Mouse (Mus musculus) macrophage (primary cell): Measurements from ENCODE around the gene Armc9. TPM values are rescaled to one million over a fixed set of nuclear protein-coding genes. Genes with fewer than 3 reads are reported as not detected.

Source experiments
- H3K27ac ChIP-seq: fragments of 350-480 bp; formaldehyde crosslinking; 2 replicates; pipeline ENCODE4 v1.9.0; 2021
- H3K36me3 ChIP-seq: fragments of 350-480 bp; formaldehyde crosslinking; 2 replicates; pipeline ENCODE4 v1.9.0; 2021; ENCODE audit errors: inconsistent target
- H3K4me3 ChIP-seq: fragments of 350-480 bp; formaldehyde crosslinking; 2 replicates; pipeline ENCODE4 v1.9.0; 2021; ENCODE audit errors: inconsistent target
- H3K79me2 ChIP-seq: fragments of 350-480 bp; formaldehyde crosslinking; 2 replicates; pipeline ENCODE4 v1.9.0; 2021; ENCODE audit errors: inconsistent target
- WGBS: methylation state at CpG from one replicate; pipeline ENCODE4 v1.1.7; 2026; ENCODE audit warnings: inconsistent platforms; ENCODE audit not compliant: missing documents; 5-methylcytosine and 5-hydroxymethylcytosine counted together
- polyA plus RNA-seq: library from polyadenylated mRNA; stranded (reverse); fragments of 250-400 nt; gene quantifications from 3 replicates; pipeline ENCODE4 v1.2.4, GENCODE M21; 2018; ENCODE audit warnings: inconsistent platforms

Gene Armc9
- polyA plus RNA-seq, 1 experiment from 2014 or later, result 3.2 TPM

- H3K36me3 ChIP-seq, result no peaks in the 10 kb centered on the region
- WGBS, result 93% methylated on average over 7 of the region's 8 CpGs
- no peak overlapping the region for H3K27ac ChIP-seq
- H3K4me3 ChIP-seq, result no peak overlapping the region
- no peaks in the 10 kb centered on the region for H3K79me2 ChIP-seq
Measured at GRCm38 (mm10) chr1:86257228-86257627, 102.6 kb downstream of the Armc9 start.

- Histone ChIP-seq H3K36me3 (no peaks in the 10 kb centered on the region), H3K4me3 (no peak overlapping the region), H3K79me2 (no peaks in the 10 kb centered on the region), H3K27ac (no peak overlapping the region)
- WGBS, result 62% methylated on average over 7 of the region's 7 CpGs
Measured at GRCm38 (mm10) chr1:86258171-86258824, 103.7 kb downstream of the Armc9 start.

GRCm38 (mm10) chr1:86263564-86264339, 109.2 kb downstream of the Armc9 start:
- no peak overlapping the region; the same call in 1 of the 2 replicates for H3K4me3 ChIP-seq
- WGBS, result 13% methylated on average over 7 of the region's 7 CpGs

GRCm38 (mm10) chr1:86265060-86265459, 110.5 kb downstream of the Armc9 start:
- no peaks in the 10 kb centered on the region for H3K79me2 ChIP-seq
- WGBS, result 50% methylated on average over 3 of the region's 3 CpGs
- no peaks in the 10 kb centered on the region for H3K36me3 ChIP-seq
- H3K4me3 ChIP-seq, result no peak overlapping the region
- peak overlapping the region; percentile 97 for H3K27ac ChIP-seq

More at GRCm38 (mm10) chr1:86263564-86264339, 109.2 kb downstream of the Armc9 start:
- no peaks in the 10 kb centered on the region for H3K79me2 ChIP-seq
- no peaks in the 10 kb centered on the region for H3K36me3 ChIP-seq
- peak overlapping the region; percentile 97 for H3K27ac ChIP-seq

- Histone ChIP-seq H3K79me2 (no peaks in the 10 kb centered on the region), H3K27ac (no peak overlapping the region), H3K36me3 (no peaks in the 10 kb centered on the region), H3K4me3 (no peak overlapping the region)
- 85% methylated on average over 9 of the region's 9 CpGs for WGBS
Measured at GRCm38 (mm10) chr1:86268492-86269189, 114.1 kb downstream of the Armc9 start.

GRCm38 (mm10) chr1:86269190-86269508, 114.6 kb downstream of the Armc9 start:
- WGBS, result 45% methylated on average over 4 of the region's 4 CpGs
- no peaks in the 10 kb centered on the region for H3K36me3 ChIP-seq
- no peak overlapping the region for H3K4me3 ChIP-seq
- H3K27ac ChIP-seq, result no peak overlapping the region
- H3K79me2 ChIP-seq, result no peaks in the 10 kb centered on the region

- no peaks in the 10 kb centered on the region for H3K79me2 ChIP-seq
- no peaks in the 10 kb centered on the region for H3K36me3 ChIP-seq
- H3K4me3 ChIP-seq, result no peak overlapping the region
- H3K27ac ChIP-seq, result no peak overlapping the region
- WGBS, result 94% methylated on average over 6 of the region's 6 CpGs
Measured at GRCm38 (mm10) chr1:86271707-86272106, 117.1 kb downstream of the Armc9 start.

GRCm38 (mm10) chr1:86277055-86277454, 122.5 kb downstream of the Armc9 start:
- 91% methylated on average over 5 of the region's 5 CpGs for WGBS
- Histone ChIP-seq H3K4me3 (no peak overlapping the region), H3K79me2 (no peaks in the 10 kb centered on the region), H3K36me3 (no peaks in the 10 kb centered on the region), H3K27ac (no peak overlapping the region)

GRCm38 (mm10) chr1:86281781-86282536, 127.4 kb downstream of the Armc9 start:
- WGBS, result 92% methylated on average over 11 of the region's 11 CpGs

GRCm38 (mm10) chr1:86284101-86284500, 129.5 kb downstream of the Armc9 start:
- no peak overlapping the region for H3K4me3 ChIP-seq
- H3K27ac ChIP-seq, result no peak overlapping the region
- H3K36me3 ChIP-seq, result no peaks in the 10 kb centered on the region
- H3K79me2 ChIP-seq, result no peaks in the 10 kb centered on the region
- 98% methylated on average over 5 of the region's 5 CpGs for WGBS

More at GRCm38 (mm10) chr1:86281781-86282536, 127.4 kb downstream of the Armc9 start:
- H3K27ac ChIP-seq, result no peak overlapping the region
- no peak overlapping the region for H3K4me3 ChIP-seq
- no peaks in the 10 kb centered on the region for H3K36me3 ChIP-seq
- H3K79me2 ChIP-seq, result no peaks in the 10 kb centered on the region

GRCm38 (mm10) chr1:86285295-86285694, 130.7 kb downstream of the Armc9 start:
- Histone ChIP-seq H3K27ac (no peak overlapping the region), H3K4me3 (no peak overlapping the region), H3K36me3 (no peaks in the 10 kb centered on the region), H3K79me2 (no peaks in the 10 kb centered on the region)
- WGBS, result 63% methylated on average over 6 of the region's 6 CpGs

- Histone ChIP-seq H3K79me2 (no peaks in the 10 kb centered on the region), H3K4me3 (no peak overlapping the region), H3K36me3 (no peaks in the 10 kb centered on the region), H3K27ac (no peak overlapping the region)
- 96% methylated on average over 4 of the region's 4 CpGs for WGBS
Measured at GRCm38 (mm10) chr1:86287473-86287872, 132.9 kb downstream of the Armc9 start.

- 92% methylated on average over 3 of the region's 3 CpGs for WGBS
- H3K27ac ChIP-seq, result no peak overlapping the region
- no peak overlapping the region for H3K4me3 ChIP-seq
- no peaks in the 10 kb centered on the region for H3K36me3 ChIP-seq
- no peaks in the 10 kb centered on the region for H3K79me2 ChIP-seq
Measured at GRCm38 (mm10) chr1:86290452-86290851, 135.9 kb downstream of the Armc9 start.

- 93% methylated on average over 3 of the region's 3 CpGs for WGBS
Measured at GRCm38 (mm10) chr1:86293091-86293490, 138.5 kb downstream of the Armc9 start.

More at GRCm38 (mm10) chr1:86293091-86293490, 138.5 kb downstream of the Armc9 start:
- Histone ChIP-seq H3K36me3 (no peaks in the 10 kb centered on the region), H3K4me3 (no peak overlapping the region), H3K79me2 (no peaks in the 10 kb centered on the region), H3K27ac (no peak overlapping the region)
